Mouse (Mus musculus) left cerebral cortex, adult 18-20 months (tissue): ENCODE results near the gene Kif21b. TPM values are rescaled to one million over a fixed set of nuclear protein-coding genes. Genes with fewer than 3 reads are reported as not detected.

ENCODE experiments used
- DNase-seq, 2 experiments: peaks; one replicate each; pipeline ENCODE4 v3.0.0; 2021 to 2022; ENCODE audit warnings: low spot score in 2 of 2, mixed read lengths in 1 of 2
- long read RNA-seq, 2 experiments: library from polyadenylated mRNA; stranded (forward); transcript quantifications; one replicate each; pipeline ENCODE4 v2.0.0; 2021
- total RNA-seq, 2 experiments: library from RNA; stranded (reverse); gene quantifications; 2 replicates each; pipeline ENCODE4 v1.2.3; 2021

Kif21b gene
- total RNA-seq = 10 to 100 TPM; 54.8 to 57.3 TPM
- long read RNA-seq, experiment 1, partial matches to known transcripts = 0 of 26 reads
- long read RNA-seq, experiment 1, other reads (novel, unspliced or antisense) = 26 of 26 reads
- long read RNA-seq, experiment 2, full-length matches to known transcripts = 2 of 19 reads
- long read RNA-seq, experiment 2, partial matches to known transcripts = 4 of 19 reads
- long read RNA-seq, experiment 2, other reads (novel, unspliced or antisense) = 13 of 19 reads

GRCm38 (mm10) chr1:136130951-136131558, at the start of gene Kif21b:
Gene Kif21b (plus strand): TSS chr1:136131389.
- peak; percentile 92 to 95 for DNase-seq

GRCm38 (mm10) chr1:136085988-136086685, 45.1 kb upstream of the Kif21b start:
- DNase-seq = no peak

GRCm38 (mm10) chr1:136089368-136090165, 41.6 kb upstream of the Kif21b start:
- peak in 1 of 2 experiments; percentile 36 for DNase-seq

GRCm38 (mm10) chr1:136093726-136094125, 37.5 kb upstream of the Kif21b start:
- DNase-seq = no peak

GRCm38 (mm10) chr1:136094807-136095206, 36.4 kb upstream of the Kif21b start:
- DNase-seq = no peak

GRCm38 (mm10) chr1:136102094-136102493, 29.1 kb upstream of the Kif21b start:
- DNase-seq = no peak

GRCm38 (mm10) chr1:136102551-136102950, 28.6 kb upstream of the Kif21b start:
- DNase-seq = no peak

- DNase-seq = no peak
These were observed 28.2 kb upstream of the Kif21b start for GRCm38 (mm10) chr1:136102981-136103380.

GRCm38 (mm10) chr1:136103696-136104095, 27.5 kb upstream of the Kif21b start:
- no peak for DNase-seq

GRCm38 (mm10) chr1:136104741-136105140, 26.4 kb upstream of the Kif21b start:
- DNase-seq = no peak

GRCm38 (mm10) chr1:136109464-136109863, 21.7 kb upstream of the Kif21b start:
- no peak for DNase-seq

GRCm38 (mm10) chr1:136116183-136116582, 15.0 kb upstream of the Kif21b start:
- peak; percentile 71 to 75 for DNase-seq

GRCm38 (mm10) chr1:136117069-136117468, 14.1 kb upstream of the Kif21b start:
- no peak for DNase-seq

GRCm38 (mm10) chr1:136118875-136119274, 12.3 kb upstream of the Kif21b start:
- peak; percentile 77 to 86 for DNase-seq

- no peak for DNase-seq
These were observed 11.5 kb upstream of the Kif21b start for GRCm38 (mm10) chr1:136119571-136120262.

GRCm38 (mm10) chr1:136120263-136120603, 11.0 kb upstream of the Kif21b start:
- no peak for DNase-seq

- no peak for DNase-seq
These were observed 10.4 kb upstream of the Kif21b start for GRCm38 (mm10) chr1:136120785-136121184.

- DNase-seq = no peak
These were observed 9.2 kb upstream of the Kif21b start for GRCm38 (mm10) chr1:136122030-136122429.

GRCm38 (mm10) chr1:136126159-136126765, 4.9 kb upstream of the Kif21b start:
- DNase-seq = no peak

GRCm38 (mm10) chr1:136126895-136127294, 4.3 kb upstream of the Kif21b start:
- DNase-seq = no peak

- DNase-seq = no peak
These were observed 3.3 kb upstream of the Kif21b start for GRCm38 (mm10) chr1:136127856-136128255.
